Mouse (Mus musculus) 416B (cell line): ENCODE measurements around the gene Sf3b2.
A peak's percentile ranks its signal among the peaks of the same experiment; 100 is the strongest.

Experiments
- DNase-seq: peaks from one replicate; pipeline ENCODE4 v3.0.0; 2011; ENCODE audit warnings: low read depth

The Sf3b2 gene

DNA sequence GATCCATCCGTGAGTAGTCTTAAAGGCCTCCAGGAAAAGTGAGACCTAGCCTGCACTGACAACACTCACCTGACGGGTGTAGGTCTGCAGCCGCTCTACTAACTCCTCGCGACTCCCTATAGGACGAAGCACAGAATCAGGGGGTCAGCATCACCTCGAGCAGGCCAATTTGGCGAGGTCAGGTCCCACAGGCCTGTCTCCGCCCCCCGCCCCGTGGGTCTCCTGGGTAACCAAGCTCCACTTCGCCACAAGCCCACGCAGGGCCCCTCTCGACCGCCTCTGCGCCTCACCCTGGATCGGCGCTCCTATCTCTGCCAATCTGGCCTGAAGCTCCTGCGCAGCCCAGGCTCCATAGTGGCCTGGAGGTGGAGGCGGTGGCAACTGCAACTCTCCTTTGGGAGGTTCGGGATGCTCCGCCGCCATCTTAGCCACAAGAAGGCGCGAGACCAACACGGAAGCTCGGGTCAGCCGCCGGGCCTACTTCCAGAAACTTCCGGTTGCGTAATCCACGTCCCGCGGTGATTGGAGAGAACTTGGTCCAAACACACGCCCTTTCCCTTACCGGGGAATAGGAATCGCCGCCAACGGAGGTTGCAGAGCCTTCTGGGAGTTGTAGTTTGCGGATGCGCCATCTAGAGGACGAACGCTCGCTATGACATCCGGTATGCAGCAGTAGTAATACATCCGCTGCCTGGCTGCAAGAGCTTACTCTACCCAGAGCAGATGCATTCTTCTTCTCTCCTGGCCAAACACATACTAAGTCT lies at the start of gene Sf3b2:
Gene Sf3b2 (minus strand): TSS at position 484 of the 764 bp plus-strand sequence.
- peak; percentile 100 for DNase-seq

DNA sequence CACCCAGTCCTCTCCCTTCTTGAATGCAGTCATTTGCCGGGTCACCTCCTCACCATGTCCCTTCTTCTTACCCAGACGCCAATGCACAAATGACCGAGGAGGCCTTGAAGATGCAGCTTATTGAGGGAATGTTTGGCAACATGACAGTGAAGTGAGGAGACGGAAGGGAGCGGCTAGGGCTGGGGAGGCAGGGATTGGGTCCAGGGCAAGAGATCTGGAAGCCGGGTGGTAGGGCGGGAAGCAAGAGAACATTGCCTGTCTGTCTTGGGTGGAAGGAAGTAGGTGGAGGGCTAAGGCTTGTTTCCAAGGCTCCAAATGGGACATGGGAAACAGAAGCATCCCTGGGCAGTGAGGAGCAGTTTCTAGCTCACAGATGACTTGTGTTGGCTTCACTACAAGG lies 46.1 kb upstream of the Sf3b2 start:
- no peak for DNase-seq

DNA sequence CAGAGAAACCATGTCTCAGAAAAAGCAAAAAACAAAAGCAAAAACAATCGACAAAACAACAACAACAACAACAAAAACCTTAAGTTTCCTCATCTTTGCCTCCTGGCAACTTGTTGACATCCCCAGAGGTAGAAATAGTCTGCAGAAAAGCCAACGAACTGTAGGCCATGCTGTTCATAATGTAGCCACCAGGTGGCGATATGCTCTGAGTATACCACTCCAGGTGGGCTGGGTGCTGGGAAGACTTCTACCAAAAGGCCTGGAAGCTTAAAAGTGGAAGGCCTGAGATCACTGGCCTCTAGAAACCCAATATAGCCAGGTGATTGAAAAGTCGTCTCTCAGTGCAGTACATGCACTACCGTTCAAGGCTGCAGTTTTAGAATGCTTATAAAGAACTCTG lies 42.7 kb upstream of the Sf3b2 start:
- peak; percentile 79 for DNase-seq

DNA sequence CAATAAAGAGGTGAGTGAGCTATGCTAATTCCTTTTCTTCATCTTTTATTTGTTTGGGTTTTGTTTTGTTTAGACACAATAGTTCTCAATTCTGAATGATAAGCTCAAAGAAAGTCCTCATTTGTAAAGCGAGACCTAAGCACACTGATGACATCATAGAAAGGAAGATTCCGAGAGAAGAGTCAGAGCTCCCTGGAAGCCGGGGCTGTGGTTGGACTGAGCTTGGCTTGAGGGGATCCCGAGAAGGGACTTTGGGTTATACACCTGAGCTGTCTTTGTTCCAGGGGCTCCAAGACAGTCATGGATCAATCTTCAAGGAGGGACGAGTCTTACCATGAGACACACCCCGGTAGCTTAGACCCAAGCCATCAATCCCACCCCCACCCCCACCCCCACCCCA lies 40.2 kb upstream of the Sf3b2 start, which contains the start of gene Catsper1:
Gene Catsper1 (plus strand): TSS at position 301 of the 400 bp plus-strand sequence.
- DNase-seq: no peak

DNA sequence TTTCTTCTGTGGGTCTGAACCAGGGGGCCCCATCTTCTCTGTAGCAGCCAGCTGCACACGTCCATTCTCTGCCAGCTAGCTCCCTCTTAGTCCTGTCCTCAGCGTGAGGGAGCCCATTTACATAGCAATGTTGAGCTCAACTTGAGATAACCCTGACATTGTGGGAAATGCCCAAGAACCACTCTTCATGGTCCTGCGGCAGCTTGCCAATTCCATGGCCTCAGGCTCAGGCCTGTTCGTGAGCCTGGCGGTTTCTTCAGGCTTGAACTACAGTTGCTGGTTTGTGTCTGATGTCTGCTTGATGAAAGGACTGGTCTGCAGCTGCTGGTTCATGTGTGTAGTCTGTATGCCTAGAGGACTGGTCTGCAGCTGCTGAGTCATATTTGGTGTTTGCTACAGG lies 39.5 kb upstream of the Sf3b2 start:
- no peak for DNase-seq

DNA sequence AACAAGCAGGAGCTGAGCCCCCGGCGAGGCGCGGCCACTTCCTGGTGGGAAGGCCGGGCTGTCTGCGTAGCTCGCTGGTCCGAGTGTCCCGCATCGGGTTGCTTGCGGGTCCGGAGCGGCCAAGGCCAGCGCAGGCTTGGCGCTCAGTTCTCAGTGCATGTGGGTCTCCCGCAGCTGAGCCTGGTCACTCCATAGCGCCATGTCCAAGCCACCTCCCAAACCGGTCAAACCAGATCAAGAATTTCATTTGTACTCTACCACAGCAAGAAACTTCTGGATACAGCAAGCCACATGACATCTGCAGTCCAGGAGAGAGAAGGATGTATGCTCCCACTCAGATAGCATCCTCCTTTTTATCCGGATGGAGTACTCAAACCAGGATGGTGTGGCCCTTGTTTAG lies 32.7 kb upstream of the Sf3b2 start:
- DNase-seq: no peak

DNA sequence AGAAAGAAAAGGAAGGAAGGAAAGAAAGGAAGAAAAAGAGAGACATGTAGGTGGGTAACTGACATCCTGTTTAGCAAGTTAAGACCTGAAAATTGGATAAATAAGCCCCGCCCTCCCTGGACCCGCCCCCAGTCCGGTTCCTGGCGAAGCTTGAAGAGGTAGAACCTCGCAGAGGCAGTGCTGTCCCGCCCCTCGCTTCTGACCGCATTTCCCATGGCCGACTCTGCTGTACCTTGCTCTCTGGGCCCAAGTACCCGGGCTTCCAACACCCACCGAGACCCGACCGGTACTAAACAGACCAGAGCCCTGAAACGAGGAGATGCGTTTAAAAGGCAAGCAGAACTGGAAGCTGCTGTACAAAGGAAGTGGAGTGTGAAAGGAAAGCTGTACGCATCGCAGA lies 28.5 kb upstream of the Sf3b2 start:
- DNase-seq: no peak

DNA sequence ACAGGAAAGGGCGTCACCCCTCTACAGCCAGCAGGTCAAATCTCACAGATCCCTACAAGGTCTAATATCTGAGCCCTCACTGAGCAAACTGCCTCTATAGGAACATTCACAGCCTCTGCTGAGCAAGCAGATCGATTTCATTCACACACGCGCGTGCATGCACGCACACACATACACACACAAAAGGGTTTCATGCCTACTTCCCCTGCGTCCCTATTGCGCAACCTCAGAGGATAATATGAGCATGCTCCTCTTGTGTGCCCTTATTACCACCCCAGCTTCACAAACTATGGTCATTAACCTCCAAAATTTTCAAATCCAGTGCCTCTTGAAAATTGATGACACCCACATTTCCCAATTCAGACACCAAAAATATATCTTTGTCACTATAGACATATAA lies 17.9 kb upstream of the Sf3b2 start:
- peak; percentile 55 for DNase-seq

DNA sequence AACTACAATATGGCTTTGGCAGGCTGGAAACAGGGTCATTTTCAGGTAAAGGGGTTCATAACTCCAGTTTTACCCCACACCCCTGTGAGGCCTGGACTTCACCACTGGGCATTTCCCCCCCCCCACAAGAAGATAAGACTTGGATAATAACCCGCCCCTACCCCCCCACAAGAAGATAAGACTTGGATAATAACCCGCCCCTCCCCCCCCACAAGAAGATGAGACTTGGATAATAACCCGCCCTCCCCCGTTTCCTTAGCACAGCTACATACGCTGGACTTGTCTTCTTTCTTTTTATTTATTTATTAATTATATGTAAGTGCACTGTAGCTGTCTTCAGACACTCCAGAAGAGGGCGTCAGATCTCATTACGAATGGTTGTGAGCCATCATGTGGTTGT lies 13.8 kb upstream of the Sf3b2 start:
- DNase-seq: peak; percentile 28

DNA sequence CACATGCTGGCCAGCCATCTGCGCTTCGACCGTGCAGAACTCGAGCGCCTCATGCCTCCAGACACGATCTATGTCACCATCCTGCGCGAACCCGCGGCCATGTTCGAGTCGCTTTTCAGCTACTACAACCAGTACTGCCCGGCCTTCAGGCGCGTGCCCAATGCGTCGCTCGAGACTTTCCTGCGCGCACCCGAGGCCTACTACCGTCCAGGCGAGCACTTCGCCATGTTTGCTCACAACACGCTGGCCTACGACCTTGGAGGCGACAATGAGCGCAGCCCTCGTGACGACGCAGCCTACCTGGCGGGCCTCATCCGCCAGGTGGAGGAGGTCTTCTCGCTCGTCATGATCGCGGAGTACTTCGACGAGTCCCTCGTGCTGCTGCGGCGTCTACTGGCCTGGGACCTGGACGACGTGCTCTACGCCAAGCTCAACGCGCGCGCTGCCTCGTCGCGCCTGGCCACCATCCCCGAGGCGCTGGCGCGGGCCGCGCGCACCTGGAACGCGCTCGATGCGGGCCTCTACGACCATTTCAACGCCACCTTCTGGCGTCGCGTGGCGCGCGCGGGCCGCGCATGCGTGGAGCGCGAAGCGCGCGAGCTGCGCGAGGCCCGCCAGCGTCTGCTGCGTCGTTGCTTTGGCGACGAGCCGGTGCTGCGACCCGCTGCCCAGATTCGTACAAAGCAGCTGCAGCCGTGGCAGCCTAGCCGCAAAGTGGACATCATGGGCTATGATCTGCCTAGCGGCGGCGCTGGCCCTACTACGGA lies 11.9 kb upstream of the Sf3b2 start:
- no peak for DNase-seq

DNA sequence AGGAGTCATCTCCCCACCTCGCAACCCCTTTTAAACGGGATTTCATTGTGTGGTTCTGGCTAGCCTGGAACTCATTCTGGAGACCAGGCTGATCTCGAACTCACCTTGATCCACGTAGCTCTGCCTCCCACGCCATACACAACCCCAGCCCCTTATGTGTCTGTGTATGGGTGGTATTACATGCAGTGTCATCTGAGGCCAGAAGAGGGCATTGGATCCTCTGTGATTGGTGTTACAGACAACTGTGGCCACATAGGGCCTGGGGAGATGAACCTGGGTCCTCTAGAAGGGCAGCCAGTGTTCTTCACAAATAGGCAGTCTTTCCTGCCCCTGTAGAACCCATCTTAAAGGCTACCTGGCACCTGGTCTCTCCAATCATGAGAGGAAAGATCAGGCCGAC lies 11.0 kb upstream of the Sf3b2 start:
- DNase-seq: peak; percentile 35

DNA sequence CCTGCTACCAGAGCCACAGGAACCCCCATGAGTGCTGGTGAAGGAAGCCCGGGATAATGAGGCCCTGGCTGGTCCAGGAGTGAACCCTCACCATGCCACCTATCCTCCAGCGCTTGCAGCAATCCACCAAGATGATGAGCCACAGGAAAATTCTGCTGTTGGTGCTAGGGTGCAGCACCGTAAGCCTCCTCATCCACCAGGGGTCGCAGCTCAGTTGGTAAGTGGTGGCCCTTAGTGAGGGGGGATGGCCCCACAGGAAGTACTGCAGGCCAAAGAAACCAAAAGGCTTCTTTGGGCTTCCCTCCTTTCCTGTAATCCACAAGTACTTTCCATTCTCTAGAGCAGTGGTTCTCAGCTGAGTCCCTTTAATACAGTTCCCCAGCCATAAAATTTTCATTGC lies 7.2 kb upstream of the Sf3b2 start:
- peak; percentile 89 for DNase-seq

DNA sequence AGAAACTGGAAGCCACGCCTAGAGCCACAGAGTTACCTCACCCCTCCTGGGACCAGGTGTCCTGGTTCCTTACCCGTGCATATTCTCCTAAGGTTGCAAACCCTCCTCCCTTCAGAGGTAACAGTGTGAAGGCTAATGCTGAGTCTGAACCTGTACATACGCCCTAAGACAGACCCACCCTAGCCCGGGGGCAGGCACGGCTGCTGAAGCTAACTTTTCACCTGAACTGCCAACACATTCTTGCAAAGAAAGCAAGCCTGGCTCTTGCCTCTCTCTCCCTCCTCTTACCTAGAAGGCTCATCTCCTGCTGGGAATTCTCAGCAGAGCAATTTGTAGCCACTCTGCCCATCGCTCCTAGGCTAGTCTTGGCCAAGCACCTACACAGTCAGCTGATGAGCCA lies 5.3 kb upstream of the Sf3b2 start:
- no peak for DNase-seq

DNA sequence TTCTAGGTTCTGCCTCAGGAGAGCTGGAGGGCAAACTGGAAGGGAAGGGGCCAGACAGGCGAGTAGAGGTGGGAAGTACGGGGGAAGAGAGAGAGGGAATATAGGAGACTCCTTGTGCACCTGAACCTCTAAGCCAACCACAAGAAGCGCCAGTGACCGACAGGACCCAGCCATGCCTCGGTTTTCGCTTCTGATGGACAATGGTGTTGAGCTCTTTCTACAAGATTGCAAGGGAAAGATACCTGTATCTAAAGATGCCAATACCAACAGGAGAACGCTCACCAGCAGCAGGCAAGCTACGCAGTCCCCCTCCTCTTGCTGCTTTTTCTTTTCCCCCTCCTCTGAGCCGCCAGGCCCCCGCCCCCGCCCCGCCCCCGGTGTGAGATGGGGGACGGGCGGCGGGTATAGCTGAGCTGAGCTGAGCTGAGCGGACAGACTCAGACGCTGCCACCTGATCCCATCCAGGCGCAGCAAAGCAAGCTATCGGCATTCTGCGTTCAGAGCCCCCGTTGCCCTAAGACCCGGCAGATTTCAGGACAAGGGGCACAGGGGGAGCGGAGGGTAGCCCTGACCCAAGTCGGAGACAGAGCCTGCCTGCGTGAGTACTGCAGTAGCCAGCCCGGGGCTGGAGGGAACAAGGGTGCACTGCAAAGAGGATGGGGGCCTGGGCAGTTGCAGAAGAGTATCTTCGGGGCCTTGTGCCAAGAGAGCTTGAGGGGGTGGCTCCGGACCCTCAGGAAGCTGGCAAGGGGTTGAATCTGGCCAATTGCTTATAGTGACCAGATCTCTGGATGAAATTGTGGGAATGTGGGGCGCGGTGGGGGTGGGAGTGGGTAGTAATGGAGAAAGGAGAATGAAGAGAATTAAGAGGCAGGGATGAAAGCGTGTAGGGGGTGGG lies 2.9 kb upstream of the Sf3b2 start, which contains the start of gene Gal3st3:
Gene Gal3st3 (plus strand): TSS at position 429 of the 898 bp plus-strand sequence.
- no peak for DNase-seq

DNA sequence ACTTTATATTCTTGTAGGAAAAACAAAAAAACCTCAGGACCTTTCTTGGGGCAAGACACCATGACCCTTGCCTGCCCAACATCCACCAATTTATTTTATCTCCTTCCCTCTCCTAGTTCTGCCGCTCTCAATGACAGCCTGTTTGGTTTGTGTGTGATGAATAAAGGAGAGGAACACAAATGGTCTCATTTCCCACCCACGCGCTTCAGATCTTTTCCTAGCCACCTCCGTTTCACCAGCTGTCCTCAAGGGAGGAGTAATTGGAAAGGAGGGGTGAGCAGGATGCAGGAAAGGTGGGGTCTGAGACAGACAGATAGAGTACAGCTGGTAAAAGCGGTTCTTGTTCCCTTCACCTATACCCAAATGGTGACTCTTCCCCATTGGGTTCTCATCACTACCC lies 1.4 kb upstream of the Sf3b2 start:
- no peak for DNase-seq

DNA sequence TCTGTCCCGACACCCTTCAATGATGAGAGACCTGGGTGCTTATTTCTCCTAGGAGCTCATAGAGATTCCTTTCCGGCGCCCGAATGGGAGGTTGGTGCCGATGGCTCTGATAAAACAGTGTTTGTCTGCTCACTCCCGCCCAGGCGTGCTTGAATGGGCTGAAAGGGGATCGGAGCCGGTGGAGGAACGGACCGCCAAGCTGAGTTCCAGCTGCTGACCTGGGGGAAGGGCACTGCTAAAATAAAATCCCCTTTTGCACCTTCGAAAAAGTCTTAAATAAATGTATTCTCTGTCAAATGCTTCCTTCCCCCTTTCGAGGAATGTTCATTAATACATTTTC lies 451 bp upstream of the Sf3b2 start:
- no peak for DNase-seq

DNA sequence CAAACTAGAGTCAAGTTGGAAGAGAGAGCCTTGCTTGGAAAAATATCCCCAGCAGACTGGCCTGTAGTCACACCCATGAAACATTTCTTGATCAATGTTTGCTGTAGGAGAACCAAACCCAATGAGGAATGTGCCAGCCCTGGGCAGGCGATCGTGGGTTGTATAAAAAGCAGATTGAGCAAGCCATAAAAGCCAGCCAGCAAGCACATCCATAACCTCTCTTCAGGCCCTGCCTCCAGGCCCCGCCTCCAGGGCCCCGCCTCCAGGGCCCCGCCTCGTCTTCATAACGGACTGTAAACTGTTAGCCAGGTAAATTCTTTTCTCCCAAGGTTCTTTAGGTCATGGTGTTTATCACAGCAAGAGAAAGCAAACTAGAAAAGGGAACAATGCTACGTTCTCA lies 16.9 kb downstream of the Sf3b2 start:
- DNase-seq: no peak

DNA sequence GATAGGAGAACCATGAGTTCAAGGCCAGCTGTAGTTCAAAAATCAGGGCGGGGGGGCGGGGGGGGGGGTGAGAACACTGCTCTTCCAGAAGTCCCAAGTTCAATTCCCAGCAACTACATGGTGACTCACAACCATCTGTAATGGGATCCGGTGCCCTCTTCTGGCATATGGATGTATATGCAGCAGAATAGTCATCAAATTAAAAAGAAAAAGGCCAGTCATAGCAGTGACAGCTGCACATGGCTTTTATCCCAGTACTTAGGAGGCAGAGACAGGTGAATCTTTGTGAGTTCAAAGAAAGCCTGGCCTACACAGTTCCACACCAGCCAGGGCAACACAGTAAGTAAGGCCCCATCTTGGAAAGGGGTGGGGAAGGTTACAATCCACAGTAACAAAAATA lies 18.1 kb downstream of the Sf3b2 start:
- peak; percentile 44 for DNase-seq

DNA sequence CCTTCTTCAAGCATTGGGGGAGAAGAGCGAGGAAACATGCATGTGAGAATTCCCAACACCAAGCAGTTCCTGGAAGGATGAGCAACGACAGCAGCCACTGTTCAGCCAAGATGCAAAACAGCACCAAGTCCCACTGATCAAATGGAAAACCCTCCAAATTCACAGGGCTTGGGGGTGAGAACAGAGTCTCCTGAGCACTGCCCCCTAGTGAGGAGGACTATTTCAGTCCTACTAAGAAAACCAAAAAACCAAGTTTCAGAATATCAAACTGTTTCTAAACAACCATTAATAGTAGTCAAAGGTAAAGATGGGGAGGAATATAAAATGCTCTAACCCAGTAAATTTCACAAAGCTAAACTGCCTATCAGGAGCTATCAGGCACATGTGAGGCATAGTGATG lies 18.7 kb downstream of the Sf3b2 start:
- DNase-seq: no peak

DNA sequence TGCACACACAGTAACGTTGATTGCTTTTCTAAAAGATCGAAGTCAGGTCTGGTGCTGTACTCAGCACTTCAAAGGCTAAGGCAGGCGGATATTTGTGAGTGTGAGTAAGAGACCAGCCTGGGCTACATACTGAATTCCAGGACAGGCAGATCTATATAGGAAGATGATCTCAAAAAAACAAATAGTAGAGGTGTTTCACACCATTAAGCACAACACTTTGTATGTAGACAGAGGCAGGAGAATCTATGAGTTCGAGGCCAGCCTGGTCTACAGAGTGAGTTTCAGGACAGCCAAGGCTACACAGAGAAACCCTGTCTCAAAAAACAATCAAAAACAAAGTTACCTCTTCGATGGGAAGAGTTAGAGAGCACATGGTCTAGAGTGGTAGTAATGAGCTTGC lies 19.5 kb downstream of the Sf3b2 start:
- DNase-seq: no peak

DNA sequence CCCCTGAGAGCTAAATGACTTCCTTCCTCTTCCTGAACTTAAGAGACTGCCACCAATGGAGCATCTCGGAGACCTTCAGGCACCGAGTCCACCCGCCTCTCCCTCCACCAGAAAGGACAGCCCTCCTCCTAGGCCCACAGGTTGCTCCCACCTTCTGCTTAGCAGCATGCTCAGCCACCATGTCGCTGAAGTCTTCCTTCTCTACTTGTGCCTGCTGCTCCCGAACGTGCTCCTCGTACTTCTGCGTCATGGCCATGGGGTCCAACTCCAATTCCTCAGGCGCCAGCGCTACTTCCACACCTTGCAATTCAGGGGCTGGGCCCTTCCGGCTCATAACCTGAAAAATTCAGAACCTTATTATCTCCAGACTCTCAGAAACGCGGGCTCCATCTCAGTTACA lies 20.6 kb downstream of the Sf3b2 start:
- no peak for DNase-seq

DNA sequence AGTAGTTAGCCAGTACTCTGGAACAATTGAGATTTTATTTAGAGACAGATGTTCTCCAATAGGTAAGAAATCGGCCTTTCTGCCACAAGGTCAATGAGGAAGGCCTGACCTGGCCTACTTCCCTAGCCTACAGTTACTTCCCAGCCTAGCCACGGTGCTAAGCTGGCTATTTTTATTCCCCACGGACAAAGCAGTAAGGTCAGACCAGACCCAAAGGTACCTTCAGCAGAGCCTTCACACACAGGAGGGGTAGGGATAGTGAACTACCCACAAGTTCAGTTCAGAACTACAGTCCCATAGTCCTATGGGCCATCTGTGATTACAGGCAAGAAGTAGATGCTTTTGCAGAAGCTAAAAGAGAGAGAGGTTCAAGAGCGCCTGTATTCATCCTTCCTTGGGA lies 21.3 kb downstream of the Sf3b2 start:
- DNase-seq: peak; percentile 32
